Mouse (Mus musculus) stomach, postnatal 0 days (tissue): ENCODE data around the gene Myrf. TPM values are rescaled to one million over a fixed set of nuclear protein-coding genes. Genes with fewer than 3 reads are reported as not detected.
"Not testable (repeated sequence)": the region's sequence is repeated elsewhere in the genome, so short reads cannot be mapped to it uniquely, and the experiment has no call there.

ENCODE experiments used
- ATAC-seq: fragments of 200-750 bp; cut with Nextera tagmentation; 2 replicates; pipeline ENCODE4 v1.8.0; 2017; ENCODE audit not compliant: low FRiP score, low TSS enrichment
- DNase-seq: peaks from one replicate; pipeline ENCODE4 v3.0.0-alpha.2; 2016; ENCODE audit warnings: low spot score
- H3K27ac ChIP-seq: fragments of 300-500 bp; sonication (generic); replicated peaks from 2 replicates; pipeline ENCODE4 v1.5.1; 2014; ENCODE audit warnings: mild to moderate bottlenecking, control low read depth
- H3K27me3 ChIP-seq: fragments of 300-500 bp; sonication (generic); 2 replicates; pipeline ENCODE4 v1.6.1; 2014; ENCODE audit warnings: low read length; ENCODE audit not compliant: control insufficient read depth, insufficient read depth
- H3K36me3 ChIP-seq: fragments of 300-500 bp; sonication (generic); 2 replicates; pipeline ENCODE4 v1.6.1; 2014; ENCODE audit warnings: low read length, mixed read lengths; ENCODE audit not compliant: control insufficient read depth, insufficient read depth
- H3K4me1 ChIP-seq: fragments of 300-500 bp; sonication (generic); replicated peaks from 2 replicates; pipeline ENCODE4 v1.6.1; 2014; ENCODE audit warnings: antibody characterized with exemption; ENCODE audit not compliant: control insufficient read depth, insufficient read depth
- H3K4me2 ChIP-seq: fragments of 300-500 bp; sonication (generic); replicated peaks from 2 replicates; pipeline ENCODE4 v1.6.1; 2014; ENCODE audit warnings: low read depth, mild to moderate bottlenecking, control low read depth, moderate library complexity
- H3K4me3 ChIP-seq: fragments of 300-500 bp; sonication (generic); 2 replicates; pipeline ENCODE4 v1.5.1; 2014; ENCODE audit warnings: low read depth, low read length, control low read depth
- H3K9ac ChIP-seq: fragments of 300-500 bp; sonication (generic); 2 replicates; pipeline ENCODE4 v1.6.1; 2014; ENCODE audit warnings: mild to moderate bottlenecking, low read length, control low read depth, mixed read lengths
- H3K9me3 ChIP-seq: fragments of 300-500 bp; sonication (generic); 2 replicates; pipeline ENCODE4 v1.6.1; 2016; ENCODE audit warnings: low read length; ENCODE audit not compliant: control insufficient read depth
- CTCF ChIP-seq: IDR thresholded peaks from 2 replicates; pipeline ENCODE4 v1.5.1; 2016; ENCODE audit warnings: antibody characterized with exemption, low read depth, mild to moderate bottlenecking, moderate library complexity
- EP300 ChIP-seq: optimal IDR thresholded peaks from 2 replicates; pipeline ENCODE3; 2016; ENCODE audit warnings: antibody characterized with exemption
- WGBS: fragments of 180-500 bp; shearing (Covaris S2); extraction: QIAGEN DNeasy Blood & Tissue Kit; methylation state at CpG from one replicate; pipeline ENCODE4 v1.1.7; 2014; 5-methylcytosine and 5-hydroxymethylcytosine counted together
- microRNA-seq: library from miRNA; unstranded; fragments of <30 nt; microRNA quantifications from one replicate; pipeline ENCODE4, GENCODE M21; 2016
- polyA plus RNA-seq: library from polyadenylated mRNA; unstranded; fragments of >200 nt; fragmentation: Nextera tagmentation; extraction: Ambion mirVana; gene quantifications from 2 replicates; pipeline ENCODE4 v1.2.1, GENCODE M21; 2015

Myrf gene
- polyA plus RNA-seq, 1 experiment from 2014 or later = 9.6 TPM

- no peak for DNase-seq
- Histone ChIP-seq H3K4me2 (no peak overlapping the region), H3K36me3 (no peaks in the 10 kb centered on the region), H3K27ac (no peak overlapping the region), H3K9ac (no peak overlapping the region), H3K27me3 (no peaks in the 10 kb centered on the region), H3K4me3 (no peak overlapping the region), H3K9me3 (no peaks in the 10 kb centered on the region), H3K4me1 (no peaks in the 10 kb centered on the region)
- no peak for ATAC-seq
- WGBS = 86% methylated on average over 1 of the region's 1 CpGs
- no peak for TF ChIP-seq EP300
- TF ChIP-seq CTCF = no peak
These were observed 72.6 kb downstream of the Myrf start for GRCm38 (mm10) chr19:10167951-10168350.

- H3K9ac ChIP-seq = no peak overlapping the region
- DNase-seq (no peak), ATAC-seq (no peak)
- H3K4me1 ChIP-seq = no peaks in the 10 kb centered on the region
- H3K4me2 ChIP-seq = no peak overlapping the region
- 55% methylated on average over 4 of the region's 4 CpGs for whole genome bisulfite sequencing
- H3K36me3 ChIP-seq = no peaks in the 10 kb centered on the region
- H3K9me3 ChIP-seq = no peaks in the 10 kb centered on the region
- no peaks in the 10 kb centered on the region for H3K27me3 ChIP-seq
- H3K27ac ChIP-seq = no peak overlapping the region
- TF ChIP-seq EP300 = no peak
- H3K4me3 ChIP-seq = no peak overlapping the region
These were observed 73.4 kb downstream of the Myrf start for GRCm38 (mm10) chr19:10167112-10167511.

GRCm38 (mm10) chr19:10165928-10166327, 74.6 kb downstream of the Myrf start:
- not testable (repeated sequence) for ATAC-seq, H3K4me1 ChIP-seq, H3K9ac ChIP-seq, H3K4me2 ChIP-seq, H3K4me3 ChIP-seq, H3K27me3 ChIP-seq, H3K36me3 ChIP-seq, H3K9me3 ChIP-seq, DNase-seq, H3K27ac ChIP-seq
- WGBS = 86% methylated on average over 3 of the region's 4 CpGs

DNA sequence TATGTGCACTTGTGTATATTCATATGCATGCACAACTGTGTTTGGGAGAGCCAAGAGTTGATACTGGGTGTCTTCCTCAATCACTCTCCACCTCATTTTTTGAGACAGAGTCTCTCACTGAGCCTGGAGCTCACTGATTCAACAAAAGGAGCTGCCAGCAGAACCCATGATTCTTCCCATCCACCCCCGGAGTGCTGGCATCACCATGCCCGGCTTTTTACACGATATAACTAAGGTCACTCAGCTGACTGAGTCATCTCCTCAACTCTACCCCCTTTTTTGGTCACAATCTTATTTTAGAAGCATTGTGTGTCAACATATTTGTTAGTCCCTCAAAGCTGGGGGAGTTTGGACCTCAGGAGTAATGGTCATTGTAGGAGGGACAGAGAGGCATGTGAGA, 76.7 kb downstream of the Myrf start:
- no peak overlapping the region for H3K4me2 ChIP-seq
- DNase-seq = no peak
- no peak overlapping the region for H3K9ac ChIP-seq
- no peaks in the 10 kb centered on the region for H3K4me1 ChIP-seq
- no peak overlapping the region for H3K27ac ChIP-seq
- no peaks in the 10 kb centered on the region for H3K9me3 ChIP-seq
- no peak overlapping the region for H3K4me3 ChIP-seq
- WGBS = 72% methylated on average over 3 of the region's 3 CpGs
- ATAC-seq = no peak
- H3K27me3 ChIP-seq = no peaks in the 10 kb centered on the region
- TF ChIP-seq EP300 (no peak), CTCF (no peak)
- H3K36me3 ChIP-seq = no peaks in the 10 kb centered on the region

Small RNAs within 50 kb of the gene (microRNA-seq; reads per million reads assigned to microRNA genes)
- gene Mir6993 = not detected

Other genes starting within 250 kb of the Myrf start
- gene Best1, start 239.1 kb downstream of the Myrf start, polyA plus RNA-seq = 0.36 and 0.58 TPM in 2 replicates
- gene Rab3il1, start 239.1 kb downstream of the Myrf start, polyA plus RNA-seq = 14.7 and 14.8 TPM in 2 replicates
- 27.5 and 31.2 TPM in 2 replicates for gene Fads3, start 199.2 kb downstream of the Myrf start, polyA plus RNA-seq
- gene Fads2, start 139.0 kb downstream of the Myrf start, polyA plus RNA-seq = 34.6 and 35.3 TPM in 2 replicates
- gene Fads1, start 57.9 kb downstream of the Myrf start, polyA plus RNA-seq = 36.3 TPM in 2 replicates
- 330 and 370 TPM in 2 replicates for gene Tmem258, start 36.7 kb downstream of the Myrf start, polyA plus RNA-seq
- gene Fen1, start 36.6 kb downstream of the Myrf start, polyA plus RNA-seq = 27.8 and 29.2 TPM in 2 replicates
- 1.3 and 1.7 TPM in 2 replicates for gene Dagla, start 64.1 kb upstream of the Myrf start, polyA plus RNA-seq
- gene Syt7, start 148.3 kb upstream of the Myrf start, polyA plus RNA-seq = 2.7 and 4.3 TPM in 2 replicates
- 2.8 and 3.3 TPM in 2 replicates for gene Lrrc10b, start 216.7 kb upstream of the Myrf start, polyA plus RNA-seq
- gene Ppp1r32, start 242.2 kb upstream of the Myrf start, polyA plus RNA-seq = 0.15 and 0.16 TPM in 2 replicates